Mouse (Mus musculus): ENCODE measurements around the gene Tspear. TPM values are rescaled to one million over a fixed set of nuclear protein-coding genes. Genes with fewer than 3 reads are reported as not detected.
A peak's percentile ranks its signal among the peaks of the same experiment; 100 is the strongest.
"Not testable (repeated sequence)": the region's sequence is repeated elsewhere in the genome, so short reads cannot be mapped to it uniquely, and the experiment has no call there.

Gene Tspear
- polyA plus RNA-seq, 1 experiment: 1.2 TPM

DNA sequence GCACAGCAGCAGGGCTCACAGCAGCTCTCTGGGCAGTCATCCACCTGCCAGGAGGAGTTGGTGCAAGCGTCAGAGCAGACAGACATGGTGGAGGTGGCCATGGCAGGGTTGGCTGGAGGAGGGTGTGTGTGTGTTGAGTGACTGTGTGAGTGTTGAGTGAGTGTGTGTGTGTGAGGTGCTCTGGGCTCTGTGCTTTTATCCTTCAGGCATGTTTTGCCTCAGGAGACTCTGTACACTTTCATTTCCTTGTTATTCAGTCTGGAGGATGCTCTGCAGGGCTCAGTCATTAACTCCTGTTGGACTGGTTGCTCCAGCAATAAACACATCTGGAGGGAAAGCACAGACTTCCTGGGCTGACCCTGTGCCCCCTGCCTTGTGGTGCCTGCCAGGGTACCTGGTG lies 64.9 kb downstream of the Tspear start, which contains the start of gene Gm9736:
Gene Gm9736, minus strand, starts transcription at position 101 of the 400 bp plus-strand sequence.
- not testable (repeated sequence) for H3K4me3 ChIP-seq (ENCODE audit: low read depth, low read length); H3K9me3 ChIP-seq (replicated peaks; ENCODE audit: control insufficient read depth, insufficient read depth, low read length, poor library complexity, severe bottlenecking); H3K27ac ChIP-seq (ENCODE audit: insufficient read depth, low read length); H3K36me3 ChIP-seq (ENCODE audit: control insufficient read depth, insufficient read depth, low read length, poor library complexity, severe bottlenecking); H3K4me1 ChIP-seq (ENCODE audit: control insufficient read depth, insufficient read depth, low read length); H3K9ac ChIP-seq (ENCODE audit: low read depth, poor library complexity, severe bottlenecking); H3K27me3 ChIP-seq (ENCODE audit: control insufficient read depth, insufficient read depth, low read length, poor library complexity, severe bottlenecking)

DNA sequence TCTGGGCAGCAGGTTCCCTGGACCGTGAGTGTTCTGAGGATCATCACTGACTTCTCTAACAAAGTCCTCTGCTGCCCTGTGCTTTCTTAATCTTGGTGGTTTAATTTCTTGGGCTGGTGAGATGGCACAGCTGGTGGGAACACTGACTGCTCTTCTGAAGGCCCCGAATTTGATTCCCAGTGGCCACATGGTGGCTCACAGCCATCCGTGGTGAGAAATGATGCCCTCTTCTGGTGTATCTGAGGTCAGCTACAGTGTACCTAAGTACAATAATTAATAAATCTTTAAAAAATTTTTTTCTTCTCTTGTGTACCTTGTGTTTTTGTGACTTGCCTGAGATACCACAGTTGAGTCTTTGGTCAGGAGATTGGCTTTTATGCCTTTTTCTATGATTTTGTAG lies 65.9 kb downstream of the Tspear start:
- H3K9ac ChIP-seq (ENCODE audit: low read depth, poor library complexity, severe bottlenecking); H3K27me3 ChIP-seq (ENCODE audit: control insufficient read depth, insufficient read depth, low read length, poor library complexity, severe bottlenecking); H3K9me3 ChIP-seq (replicated peaks; ENCODE audit: control insufficient read depth, insufficient read depth, low read length, poor library complexity, severe bottlenecking); H3K27ac ChIP-seq (ENCODE audit: insufficient read depth, low read length); H3K4me3 ChIP-seq (ENCODE audit: low read depth, low read length); H3K4me1 ChIP-seq (ENCODE audit: control insufficient read depth, insufficient read depth, low read length); H3K36me3 ChIP-seq (ENCODE audit: control insufficient read depth, insufficient read depth, low read length, poor library complexity, severe bottlenecking): not testable (repeated sequence)
- peak; percentile 39 for TF ChIP-seq CTCF (IDR thresholded peaks at IDR 0.05; ENCODE audit: low read depth, low read length)

GRCm38 (mm10) chr10:77753448-77753847 lies 67.1 kb downstream of the Tspear start:
- Histone ChIP-seq H3K27ac (ENCODE audit: insufficient read depth, low read length) (no peak overlapping the region), H3K27me3 (ENCODE audit: control insufficient read depth, insufficient read depth, low read length, poor library complexity, severe bottlenecking) (no peaks in the 10 kb centered on the region), H3K4me3 (ENCODE audit: low read depth, low read length) (no peak overlapping the region), H3K36me3 (ENCODE audit: control insufficient read depth, insufficient read depth, low read length, poor library complexity, severe bottlenecking) (no peaks in the 10 kb centered on the region), H3K9me3 (replicated peaks; ENCODE audit: control insufficient read depth, insufficient read depth, low read length, poor library complexity, severe bottlenecking) (no peaks in the 10 kb centered on the region), H3K9ac (ENCODE audit: low read depth, poor library complexity, severe bottlenecking) (no peak overlapping the region), H3K4me1 (ENCODE audit: control insufficient read depth, insufficient read depth, low read length) (no peaks in the 10 kb centered on the region)
- no peak for TF ChIP-seq EP300 (IDR thresholded peaks at IDR 0.05; ENCODE audit: insufficient read depth, low read depth, low read length)
- no peak for TF ChIP-seq POLR2A (IDR thresholded peaks at IDR 0.05; ENCODE audit: insufficient read depth, low read length)
- TF ChIP-seq CTCF (IDR thresholded peaks at IDR 0.05; ENCODE audit: low read depth, low read length): no peak

DNA sequence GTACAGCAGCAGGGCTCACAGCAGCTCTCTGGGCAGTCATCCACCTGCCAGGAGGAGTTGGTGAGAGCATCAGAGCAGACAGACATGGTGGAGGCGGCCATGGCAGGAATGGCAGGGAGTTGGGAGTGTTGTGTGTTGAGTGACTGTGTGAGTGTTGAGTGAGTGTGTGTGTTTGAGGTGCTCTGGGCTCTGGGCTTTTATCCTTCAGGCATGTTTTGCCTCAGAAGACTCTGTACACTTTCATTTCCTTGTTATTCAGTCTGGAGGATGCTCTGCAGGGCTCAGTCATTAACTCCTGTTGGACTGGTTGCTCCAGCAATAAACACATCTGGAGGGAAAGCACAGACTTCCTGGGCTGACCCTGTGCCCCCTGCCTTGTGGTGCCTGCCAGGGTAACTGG lies 73.2 kb downstream of the Tspear start, which contains the start of gene Gm3233:
Gene Gm3233, minus strand, starts transcription at position 101 of the 400 bp plus-strand sequence.
- not testable (repeated sequence) for H3K27ac ChIP-seq (ENCODE audit: insufficient read depth, low read length); H3K9ac ChIP-seq (ENCODE audit: low read depth, poor library complexity, severe bottlenecking); H3K4me1 ChIP-seq (ENCODE audit: control insufficient read depth, insufficient read depth, low read length); H3K9me3 ChIP-seq (replicated peaks; ENCODE audit: control insufficient read depth, insufficient read depth, low read length, poor library complexity, severe bottlenecking); H3K36me3 ChIP-seq (ENCODE audit: control insufficient read depth, insufficient read depth, low read length, poor library complexity, severe bottlenecking); H3K27me3 ChIP-seq (ENCODE audit: control insufficient read depth, insufficient read depth, low read length, poor library complexity, severe bottlenecking); H3K4me3 ChIP-seq (ENCODE audit: low read depth, low read length)

DNA sequence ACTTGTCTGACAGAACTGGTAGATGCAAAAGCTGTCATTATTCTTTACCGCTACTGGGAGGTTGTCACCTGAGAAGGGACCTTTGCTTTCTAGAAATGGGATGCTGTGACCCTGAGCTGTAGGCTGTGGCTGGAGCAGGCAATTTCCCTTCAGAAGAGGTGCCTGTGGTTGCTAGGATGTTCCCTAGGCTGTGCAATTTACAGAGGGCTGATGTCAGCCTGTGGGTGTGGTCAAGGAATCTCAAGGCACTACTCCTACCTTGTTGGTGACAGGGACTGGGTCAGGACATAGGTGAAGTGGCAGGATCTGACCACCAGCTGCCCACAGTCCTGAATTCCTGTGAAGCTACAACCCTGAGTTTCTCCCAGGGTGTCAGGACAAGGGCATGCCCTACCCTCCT lies 83.4 kb downstream of the Tspear start:
- Histone ChIP-seq H3K4me3 (ENCODE audit: low read depth, low read length) (no peak overlapping the region), H3K4me1 (ENCODE audit: control insufficient read depth, insufficient read depth, low read length) (no peaks in the 10 kb centered on the region), H3K27ac (ENCODE audit: insufficient read depth, low read length) (no peak overlapping the region), H3K9ac (ENCODE audit: low read depth, poor library complexity, severe bottlenecking) (no peak overlapping the region), H3K36me3 (ENCODE audit: control insufficient read depth, insufficient read depth, low read length, poor library complexity, severe bottlenecking) (no peaks in the 10 kb centered on the region), H3K9me3 (replicated peaks; ENCODE audit: control insufficient read depth, insufficient read depth, low read length, poor library complexity, severe bottlenecking) (no peaks in the 10 kb centered on the region), H3K27me3 (ENCODE audit: control insufficient read depth, insufficient read depth, low read length, poor library complexity, severe bottlenecking) (no peaks in the 10 kb centered on the region)
- TF ChIP-seq POLR2A (IDR thresholded peaks at IDR 0.05; ENCODE audit: insufficient read depth, low read length) (no peak), CTCF (IDR thresholded peaks at IDR 0.05; ENCODE audit: low read depth, low read length) (no peak), EP300 (IDR thresholded peaks at IDR 0.05; ENCODE audit: insufficient read depth, low read depth, low read length) (no peak)

GRCm38 (mm10) chr10:77771225-77771624 lies 84.9 kb downstream of the Tspear start, which contains the start of gene Gm3238:
TSS of gene Gm3238 (minus strand) at chr10:77771325.
- not testable (repeated sequence) for H3K27me3 ChIP-seq (ENCODE audit: control insufficient read depth, insufficient read depth, low read length, poor library complexity, severe bottlenecking); H3K9me3 ChIP-seq (replicated peaks; ENCODE audit: control insufficient read depth, insufficient read depth, low read length, poor library complexity, severe bottlenecking); H3K36me3 ChIP-seq (ENCODE audit: control insufficient read depth, insufficient read depth, low read length, poor library complexity, severe bottlenecking); H3K27ac ChIP-seq (ENCODE audit: insufficient read depth, low read length); H3K4me3 ChIP-seq (ENCODE audit: low read depth, low read length); H3K4me1 ChIP-seq (ENCODE audit: control insufficient read depth, insufficient read depth, low read length); H3K9ac ChIP-seq (ENCODE audit: low read depth, poor library complexity, severe bottlenecking)

DNA sequence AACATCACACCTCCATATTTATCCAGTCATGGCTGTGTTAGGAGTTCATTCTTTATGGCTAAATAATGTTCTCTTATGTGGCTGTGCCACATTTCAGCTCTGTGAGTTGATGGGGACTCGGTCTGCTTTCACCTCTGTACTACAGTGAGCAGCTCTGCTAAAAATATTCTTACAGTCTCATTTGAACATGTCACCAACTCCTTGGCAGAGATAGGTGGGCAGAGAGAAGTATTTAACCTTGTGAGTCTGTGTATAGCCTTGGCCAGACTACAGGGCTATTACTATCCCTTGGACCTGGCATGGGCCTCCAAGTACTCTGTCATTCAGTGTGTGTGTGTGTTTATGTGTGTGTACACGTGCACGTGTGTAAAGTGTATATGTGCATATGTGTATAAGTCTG lies 85.8 kb downstream of the Tspear start:
- not testable (repeated sequence) for H3K4me1 ChIP-seq (ENCODE audit: control insufficient read depth, insufficient read depth, low read length); H3K27ac ChIP-seq (ENCODE audit: insufficient read depth, low read length); H3K9me3 ChIP-seq (replicated peaks; ENCODE audit: control insufficient read depth, insufficient read depth, low read length, poor library complexity, severe bottlenecking)

DNA sequence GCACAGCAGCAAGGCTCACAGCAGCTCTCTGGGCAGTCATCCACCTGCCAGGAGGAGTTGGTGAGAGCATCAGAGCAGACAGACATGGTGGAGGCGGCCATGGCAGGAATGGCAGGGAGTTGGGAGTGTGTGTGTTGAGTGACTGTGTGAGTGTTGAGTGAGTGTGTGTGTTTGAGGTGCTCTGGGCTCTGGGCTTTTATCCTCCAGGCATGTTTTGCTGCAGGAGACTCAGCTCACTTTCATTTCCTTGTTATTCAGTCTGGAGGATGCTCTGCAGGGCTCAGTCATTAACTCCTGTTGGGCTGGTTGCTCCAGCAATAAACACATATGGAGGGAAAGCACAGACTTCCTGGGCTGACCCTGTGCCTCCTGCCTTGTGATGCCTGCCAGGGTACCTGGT lies 90.5 kb downstream of the Tspear start, which contains the start of gene Gm7138:
Gene Gm7138, minus strand, starts transcription at position 101 of the 400 bp plus-strand sequence.
- not testable (repeated sequence) for H3K36me3 ChIP-seq (ENCODE audit: control insufficient read depth, insufficient read depth, low read length, poor library complexity, severe bottlenecking); H3K27me3 ChIP-seq (ENCODE audit: control insufficient read depth, insufficient read depth, low read length, poor library complexity, severe bottlenecking); H3K4me3 ChIP-seq (ENCODE audit: low read depth, low read length); H3K9me3 ChIP-seq (replicated peaks; ENCODE audit: control insufficient read depth, insufficient read depth, low read length, poor library complexity, severe bottlenecking); H3K4me1 ChIP-seq (ENCODE audit: control insufficient read depth, insufficient read depth, low read length); H3K27ac ChIP-seq (ENCODE audit: insufficient read depth, low read length); H3K9ac ChIP-seq (ENCODE audit: low read depth, poor library complexity, severe bottlenecking)

More for the DNA sequence above, 85.8 kb downstream of the Tspear start:
- not testable (repeated sequence) for H3K36me3 ChIP-seq (ENCODE audit: control insufficient read depth, insufficient read depth, low read length, poor library complexity, severe bottlenecking); H3K27me3 ChIP-seq (ENCODE audit: control insufficient read depth, insufficient read depth, low read length, poor library complexity, severe bottlenecking); H3K9ac ChIP-seq (ENCODE audit: low read depth, poor library complexity, severe bottlenecking); H3K4me3 ChIP-seq (ENCODE audit: low read depth, low read length)

GRCm38 (mm10) chr10:77782442-77782841 lies 96.1 kb downstream of the Tspear start, which contains the start of gene Gm3250:
TSS of gene Gm3250 (minus strand) at chr10:77782542.
- not testable (repeated sequence) for H3K9ac ChIP-seq (ENCODE audit: low read depth, poor library complexity, severe bottlenecking); H3K27me3 ChIP-seq (ENCODE audit: control insufficient read depth, insufficient read depth, low read length, poor library complexity, severe bottlenecking); H3K9me3 ChIP-seq (replicated peaks; ENCODE audit: control insufficient read depth, insufficient read depth, low read length, poor library complexity, severe bottlenecking); H3K4me3 ChIP-seq (ENCODE audit: low read depth, low read length); H3K36me3 ChIP-seq (ENCODE audit: control insufficient read depth, insufficient read depth, low read length, poor library complexity, severe bottlenecking); H3K4me1 ChIP-seq (ENCODE audit: control insufficient read depth, insufficient read depth, low read length); H3K27ac ChIP-seq (ENCODE audit: insufficient read depth, low read length)

Measured in ES-Bruce4 (cell line).